Mouse (Mus musculus): ENCODE results near the gene Grm4. TPM values are rescaled to one million over a fixed set of nuclear protein-coding genes. Genes with fewer than 3 reads are reported as not detected.

Gene Grm4
- polyA plus RNA-seq, 1 experiment = 0.02 TPM

DNA sequence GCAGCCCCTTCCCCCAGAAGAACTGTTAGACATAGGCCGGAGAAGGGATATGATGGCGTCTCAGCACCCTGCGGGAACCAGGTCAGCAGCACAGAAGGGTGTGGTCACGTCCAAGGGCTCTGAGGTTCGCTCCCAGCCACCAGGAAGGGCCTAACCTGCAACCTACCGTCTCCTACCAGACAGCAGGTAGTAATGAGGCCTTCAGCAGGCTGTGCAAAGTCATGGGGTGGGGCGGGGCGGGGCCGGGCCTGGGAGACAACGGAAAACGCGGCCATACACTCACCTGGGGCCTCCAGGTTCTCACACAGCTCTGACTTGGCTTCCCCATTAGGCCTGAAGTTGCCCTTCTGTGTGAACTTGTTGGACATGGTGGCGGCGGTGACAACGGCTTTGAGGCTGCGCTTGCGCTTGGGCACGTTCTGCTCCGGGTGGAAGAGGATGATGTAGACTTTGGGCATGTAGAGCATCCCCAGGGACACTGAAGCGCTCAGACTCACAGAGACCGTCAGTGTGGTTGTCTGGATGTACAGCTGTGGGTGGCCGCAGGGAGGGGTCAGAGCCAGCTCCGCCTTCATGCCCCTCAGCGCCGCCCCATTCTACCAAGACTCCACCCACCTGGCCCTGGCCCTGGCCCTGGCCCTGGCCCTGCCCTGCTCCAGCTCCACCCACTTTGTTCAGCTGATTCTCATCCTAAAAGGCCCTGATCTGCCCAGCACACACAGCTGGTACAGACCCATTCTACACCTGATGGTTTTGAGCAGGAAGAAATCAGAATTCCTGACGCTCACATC, 90.0 kb downstream of the Grm4 start:
- H3K36me3 ChIP-seq (ENCODE audit: control insufficient read depth, insufficient read depth, low read length) = no peaks in the 10 kb centered on the region
- H3K4me1 ChIP-seq (ENCODE audit: control insufficient read depth, insufficient read depth, low read length) = no peaks in the 10 kb centered on the region
- H3K27ac ChIP-seq (ENCODE audit: insufficient read depth, low read depth, low read length) = no peak overlapping the region
- H3K4me3 ChIP-seq (ENCODE audit: insufficient read depth, low read depth, low read length) = no peak overlapping the region
- DNase-seq = no peak
- no peaks in the 10 kb centered on the region; the same call in 1 of the 2 replicates for H3K27me3 ChIP-seq (replicated peaks; ENCODE audit: control insufficient read depth, insufficient read depth, low read length)
- TF ChIP-seq POLR2A (IDR thresholded peaks at IDR 0.05; ENCODE audit: low read depth, low read length) = no peak
- WGBS = 88% methylated on average over 26 of the region's 26 CpGs

DNA sequence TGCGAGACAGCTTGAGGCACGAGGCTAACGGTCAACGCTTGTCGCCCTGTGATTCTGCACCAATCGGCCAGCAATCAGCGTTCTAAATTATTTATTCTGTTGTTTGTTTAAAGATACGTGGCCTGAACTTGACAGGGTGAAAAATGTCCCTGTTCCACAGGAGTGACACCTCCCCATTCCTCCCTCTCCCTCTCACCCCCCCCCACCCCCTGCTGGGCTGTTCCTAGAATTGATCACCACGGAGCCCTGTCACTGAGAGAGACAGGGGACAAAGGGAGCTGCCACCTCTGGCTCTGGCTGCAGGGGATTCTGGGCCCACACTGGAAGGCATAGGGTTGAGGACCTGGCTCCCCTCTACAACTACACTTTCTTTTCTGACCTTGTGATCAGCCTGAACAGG, 91.4 kb downstream of the Grm4 start:
- 17% methylated on average over 9 of the region's 9 CpGs for WGBS
- no peak overlapping the region for H3K4me3 ChIP-seq (ENCODE audit: insufficient read depth, low read depth, low read length)
- DNase-seq = no peak
- TF ChIP-seq CTCF (conservative IDR thresholded peaks at IDR 0.05; ENCODE audit: insufficient read depth, insufficient read length, low read depth, low read length) (no peak), POLR2A (IDR thresholded peaks at IDR 0.05; ENCODE audit: low read depth, low read length) (no peak)
- H3K27ac ChIP-seq (ENCODE audit: insufficient read depth, low read depth, low read length) = no peak overlapping the region
- H3K27me3 ChIP-seq (replicated peaks; ENCODE audit: control insufficient read depth, insufficient read depth, low read length) = no peaks in the 10 kb centered on the region; the same call in 1 of the 2 replicates
- no peaks in the 10 kb centered on the region for H3K36me3 ChIP-seq (ENCODE audit: control insufficient read depth, insufficient read depth, low read length)
- H3K4me1 ChIP-seq (ENCODE audit: control insufficient read depth, insufficient read depth, low read length) = no peaks in the 10 kb centered on the region

DNA sequence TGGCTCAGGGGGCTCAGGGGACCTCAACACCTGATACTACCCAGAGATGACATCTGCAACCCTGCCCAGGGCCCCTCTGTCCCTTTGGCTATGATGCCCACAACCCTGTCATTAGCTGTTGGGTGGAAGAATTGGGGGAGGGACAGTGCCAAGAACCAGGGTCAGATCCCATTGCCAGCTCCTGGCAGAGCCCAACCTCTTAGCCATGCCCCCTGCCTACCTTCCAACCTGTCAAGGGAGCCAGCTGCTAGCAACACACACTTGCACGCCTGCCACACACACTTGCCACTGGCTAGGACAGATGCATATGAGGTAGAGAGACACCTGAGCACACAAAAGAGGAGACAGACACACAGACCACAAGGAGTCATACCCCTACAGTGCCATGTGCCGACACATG, 96.2 kb downstream of the Grm4 start:
- Histone ChIP-seq H3K27me3 (replicated peaks; ENCODE audit: control insufficient read depth, insufficient read depth, low read length) (no peaks in the 10 kb centered on the region; the same call in 1 of the 2 replicates), H3K27ac (ENCODE audit: insufficient read depth, low read depth, low read length) (no peak overlapping the region), H3K36me3 (ENCODE audit: control insufficient read depth, insufficient read depth, low read length) (no peaks in the 10 kb centered on the region), H3K4me3 (ENCODE audit: insufficient read depth, low read depth, low read length) (no peak overlapping the region), H3K4me1 (ENCODE audit: control insufficient read depth, insufficient read depth, low read length) (no peaks in the 10 kb centered on the region)
- WGBS = 93% methylated on average over 2 of the region's 2 CpGs
- no peak for TF ChIP-seq CTCF (conservative IDR thresholded peaks at IDR 0.05; ENCODE audit: insufficient read depth, insufficient read length, low read depth, low read length)
- no peak for TF ChIP-seq POLR2A (IDR thresholded peaks at IDR 0.05; ENCODE audit: low read depth, low read length)
- no peak for DNase-seq

- H3K4me1 ChIP-seq (ENCODE audit: control insufficient read depth, insufficient read depth, low read length) = no peaks in the 10 kb centered on the region
- no peaks in the 10 kb centered on the region for H3K36me3 ChIP-seq (ENCODE audit: control insufficient read depth, insufficient read depth, low read length)
- H3K4me3 ChIP-seq (ENCODE audit: insufficient read depth, low read depth, low read length) = no peak overlapping the region
- TF ChIP-seq CTCF (conservative IDR thresholded peaks at IDR 0.05; ENCODE audit: insufficient read depth, insufficient read length, low read depth, low read length) (no peak), POLR2A (IDR thresholded peaks at IDR 0.05; ENCODE audit: low read depth, low read length) (no peak)
- H3K27me3 ChIP-seq (replicated peaks; ENCODE audit: control insufficient read depth, insufficient read depth, low read length) = no peaks in the 10 kb centered on the region; the same call in 1 of the 2 replicates
- DNase-seq = no peak
- WGBS = 63% methylated on average over 6 of the region's 6 CpGs
- no peak overlapping the region for H3K27ac ChIP-seq (ENCODE audit: insufficient read depth, low read depth, low read length)
These were observed 96.8 kb downstream of the Grm4 start for GRCm38 (mm10) chr17:27424356-27424755.

- no peak for DNase-seq
- Histone ChIP-seq H3K36me3 (ENCODE audit: control insufficient read depth, insufficient read depth, low read length) (no peaks in the 10 kb centered on the region), H3K27me3 (replicated peaks; ENCODE audit: control insufficient read depth, insufficient read depth, low read length) (no peaks in the 10 kb centered on the region), H3K4me1 (ENCODE audit: control insufficient read depth, insufficient read depth, low read length) (no peaks in the 10 kb centered on the region), H3K27ac (ENCODE audit: insufficient read depth, low read depth, low read length) (no peak overlapping the region), H3K4me3 (ENCODE audit: insufficient read depth, low read depth, low read length) (no peak overlapping the region)
- no peak for TF ChIP-seq CTCF (conservative IDR thresholded peaks at IDR 0.05; ENCODE audit: insufficient read depth, insufficient read length, low read depth, low read length)
- WGBS = 34% methylated on average over 10 of the region's 10 CpGs
These were observed 98.3 kb downstream of the Grm4 start for GRCm38 (mm10) chr17:27422726-27423381.

- WGBS = 11% methylated on average over 6 of the region's 6 CpGs
- TF ChIP-seq POLR2A (IDR thresholded peaks at IDR 0.05; ENCODE audit: low read depth, low read length) = no peak
- no peak for TF ChIP-seq CTCF (conservative IDR thresholded peaks at IDR 0.05; ENCODE audit: insufficient read depth, insufficient read length, low read depth, low read length)
- Histone ChIP-seq H3K4me1 (ENCODE audit: control insufficient read depth, insufficient read depth, low read length) (no peaks in the 10 kb centered on the region), H3K27ac (ENCODE audit: insufficient read depth, low read depth, low read length) (no peak overlapping the region), H3K4me3 (ENCODE audit: insufficient read depth, low read depth, low read length) (no peak overlapping the region), H3K27me3 (replicated peaks; ENCODE audit: control insufficient read depth, insufficient read depth, low read length) (no peaks in the 10 kb centered on the region), H3K36me3 (ENCODE audit: control insufficient read depth, insufficient read depth, low read length) (no peaks in the 10 kb centered on the region)
- DNase-seq = no peak
These were observed 98.9 kb downstream of the Grm4 start for GRCm38 (mm10) chr17:27422371-27422725.

DNA sequence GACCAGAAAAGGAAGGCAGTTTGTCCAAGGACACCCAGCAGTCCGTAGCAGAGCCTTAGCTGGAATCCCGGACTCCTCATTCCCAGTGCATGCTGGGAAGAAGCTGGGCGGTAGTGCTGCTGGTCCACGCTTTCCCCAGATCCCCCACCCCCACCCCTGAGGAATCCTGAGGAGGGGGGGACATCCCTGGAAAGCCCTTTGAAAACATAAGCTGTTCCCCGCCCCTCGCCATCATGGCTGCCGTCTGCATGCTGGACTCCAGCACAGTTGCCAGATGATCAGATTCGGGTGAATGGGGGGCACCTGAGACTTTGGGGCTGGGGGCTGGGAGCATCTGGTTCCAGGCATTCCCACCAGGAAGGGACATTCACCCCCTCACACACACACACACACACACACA, 99.4 kb downstream of the Grm4 start:
- Histone ChIP-seq H3K27ac (ENCODE audit: insufficient read depth, low read depth, low read length) (no peak overlapping the region), H3K36me3 (ENCODE audit: control insufficient read depth, insufficient read depth, low read length) (no peaks in the 10 kb centered on the region)

More for the DNA sequence above, 99.4 kb downstream of the Grm4 start:
- Histone ChIP-seq H3K4me3 (ENCODE audit: insufficient read depth, low read depth, low read length) (no peak overlapping the region), H3K4me1 (ENCODE audit: control insufficient read depth, insufficient read depth, low read length) (no peaks in the 10 kb centered on the region), H3K27me3 (replicated peaks; ENCODE audit: control insufficient read depth, insufficient read depth, low read length) (no peaks in the 10 kb centered on the region)
- TF ChIP-seq CTCF (conservative IDR thresholded peaks at IDR 0.05; ENCODE audit: insufficient read depth, insufficient read length, low read depth, low read length) (no peak), POLR2A (IDR thresholded peaks at IDR 0.05; ENCODE audit: low read depth, low read length) (no peak)
- DNase-seq = no peak
- 47% methylated on average over 8 of the region's 8 CpGs for WGBS

Data from kidney, adult 2 months (tissue).